Mouse (Mus musculus) neural tube, embryonic 13.5 days (tissue): Measurements from ENCODE around the gene Hnrnpd. TPM values are rescaled to one million over a fixed set of nuclear protein-coding genes. Genes with fewer than 3 reads are reported as not detected.

ENCODE experiments used
- polyA plus RNA-seq: library from polyadenylated mRNA; unstranded; fragments of >200 nt; fragmentation: Nextera tagmentation; extraction: Ambion mirVana; gene quantifications from 2 replicates; pipeline ENCODE4 v1.2.1, GENCODE M21; 2015

The Hnrnpd gene
- polyA plus RNA-seq, 1 experiment from 2014 or later = 202 TPM

Other genes with a start within 250 kb of the Hnrnpd start
- 66.1 and 71.5 TPM in 2 replicates for gene Rasgef1b, start 249.9 kb downstream of the Hnrnpd start, polyA plus RNA-seq
- 0.40 and 0.69 TPM in 2 replicates for gene Vamp9, start 72.7 kb downstream of the Hnrnpd start, polyA plus RNA-seq
- gene 4930524J08Rik, start 123 bp upstream of the Hnrnpd start, polyA plus RNA-seq = 3.5 TPM in 2 replicates
- 211 and 214 TPM in 2 replicates for gene Hnrnpdl, start 60.7 kb upstream of the Hnrnpd start, polyA plus RNA-seq
- gene Enoph1, start 61.0 kb upstream of the Hnrnpd start, polyA plus RNA-seq = 38.9 and 42.9 TPM in 2 replicates
- gene Tmem150c, start 180.9 kb upstream of the Hnrnpd start, polyA plus RNA-seq = 14.6 and 17.4 TPM in 2 replicates